Mouse (Mus musculus) CH12.LX (cell line): ENCODE results near the gene Hmgcll1. TPM values are rescaled to one million over a fixed set of nuclear protein-coding genes. Genes with fewer than 3 reads are reported as not detected.
A peak's percentile ranks its signal among the peaks of the same experiment; 100 is the strongest.

ENCODE experiments used
- DNase-seq: peaks from one replicate; pipeline ENCODE4 v3.0.0-alpha.2; 2013; ENCODE audit errors: extremely low read depth
- H3K27ac ChIP-seq: 2 replicates; pipeline ENCODE4 v1.5.1; 2012; ENCODE audit warnings: low read depth, mild to moderate bottlenecking, control low read depth, moderate library complexity; ENCODE audit not compliant: insufficient read depth
- H3K27me3 ChIP-seq: replicated peaks from 2 replicates; pipeline ENCODE3; 2012; ENCODE audit warnings: inconsistent platforms
- H3K36me3 ChIP-seq, 2 experiments: replicated peaks in 1 of 2; 2 replicates each; pipeline versions ENCODE3 to v1.6.1; 2012; ENCODE audit warnings: inconsistent platforms in 1 of 2, low read length in 1 of 2, mild to moderate bottlenecking in 1 of 2, mixed read lengths in 1 of 2, moderate library complexity in 1 of 2; ENCODE audit not compliant: control insufficient read depth in 1 of 2, insufficient read depth in 1 of 2
- H3K4me1 ChIP-seq, 2 experiments: 2 replicates each; pipeline ENCODE4 v1.6.1; 2012; ENCODE audit warnings: inconsistent platforms in 1 of 2, moderate library complexity in 1 of 2; ENCODE audit not compliant: insufficient read depth in 2 of 2, control insufficient read depth in 1 of 2
- H3K4me2 ChIP-seq: 2 replicates; pipeline ENCODE4 v1.6.1; 2012; ENCODE audit warnings: low read depth, mild to moderate bottlenecking, control low read depth; ENCODE audit not compliant: poor library complexity, insufficient read depth, severe bottlenecking
- H3K4me3 ChIP-seq, 3 experiments: fragments of 150-350 bp in 1 of 3; sonication (generic) in 1 of 3; replicated peaks in 1 of 3; 2 replicates each; pipeline versions ENCODE3 to v1.5.1; 2011 to 2012; ENCODE audit warnings: low read depth in 2 of 3, low read length in 2 of 3, mild to moderate bottlenecking in 2 of 3, moderate library complexity in 2 of 3, control low read depth in 1 of 3, improper control_type of control experiment in 1 of 3, inconsistent platforms in 1 of 3, mixed read lengths in 1 of 3; ENCODE audit not compliant: poor library complexity in 1 of 3
- H3K79me2 ChIP-seq: replicated peaks from 2 replicates; pipeline ENCODE4 v1.6.1; 2012; ENCODE audit warnings: mild to moderate bottlenecking, moderate library complexity; ENCODE audit not compliant: control insufficient read depth, poor library complexity, insufficient read depth, severe bottlenecking; ENCODE audit errors: extremely low read depth
- H3K9ac ChIP-seq: 2 replicates; pipeline ENCODE4 v1.6.1; 2012; ENCODE audit warnings: low read depth, mild to moderate bottlenecking, control low read depth, moderate library complexity; ENCODE audit not compliant: insufficient read depth
- H3K9me3 ChIP-seq: replicated peaks from 2 replicates; pipeline ENCODE3; 2012; ENCODE audit warnings: low read length, inconsistent platforms, mixed read lengths
- BHLHE40 ChIP-seq: IDR thresholded peaks from 2 replicates; pipeline ENCODE4 v1.6.1; 2011; ENCODE audit warnings: mild to moderate bottlenecking, low read depth, low read length, improper control_type of control experiment
- CTCF ChIP-seq, 2 experiments: IDR thresholded peaks in 1 of 2; conservative IDR thresholded peaks in 1 of 2; 2 replicates each; pipeline ENCODE4 v1.5.1; 2011 to 2012; ENCODE audit warnings: low read depth in 2 of 2, low read length in 2 of 2, improper control_type of control experiment in 1 of 2, inconsistent platforms in 1 of 2, mild to moderate bottlenecking in 1 of 2, moderate library complexity in 1 of 2
- EP300 ChIP-seq: IDR thresholded peaks from 2 replicates; pipeline ENCODE4 v1.6.1; 2011; ENCODE audit warnings: low read length, improper control_type of control experiment
- GABPA ChIP-seq: IDR thresholded peaks from 2 replicates; pipeline ENCODE4 v1.6.1; 2012; ENCODE audit warnings: low read depth, low read length, improper control_type of control experiment, inconsistent platforms; ENCODE audit not compliant: insufficient replicate concordance
- IRF4 ChIP-seq: IDR thresholded peaks from 2 replicates; pipeline ENCODE4 v1.6.1; 2014; ENCODE audit warnings: low read depth, mild to moderate bottlenecking, inconsistent platforms, low read length, improper control_type of control experiment
- KAT2A ChIP-seq: IDR thresholded peaks from 2 replicates; pipeline ENCODE4 v1.6.1; 2012; ENCODE audit warnings: low read length, improper control_type of control experiment, inconsistent platforms; ENCODE audit not compliant: insufficient replicate concordance
- MAFK ChIP-seq: IDR thresholded peaks from 2 replicates; pipeline ENCODE4 v1.6.1; 2011; ENCODE audit warnings: low read length, improper control_type of control experiment; ENCODE audit not compliant: insufficient replicate concordance
- MAZ ChIP-seq: IDR thresholded peaks from 2 replicates; pipeline ENCODE4 v1.6.1; 2012; ENCODE audit warnings: low read depth, mild to moderate bottlenecking, inconsistent platforms, low read length, improper control_type of control experiment, moderate library complexity
- NELFE ChIP-seq: IDR thresholded peaks from 2 replicates; pipeline ENCODE4 v1.6.1; 2011; ENCODE audit warnings: low read depth, low read length, improper control_type of control experiment
- PAX5 ChIP-seq: IDR thresholded peaks from 2 replicates; pipeline ENCODE4 v1.6.1; 2012; ENCODE audit warnings: low read length, inconsistent platforms, mixed read lengths
- RAD21 ChIP-seq: IDR thresholded peaks from 2 replicates; pipeline ENCODE4 v1.6.1; 2011; ENCODE audit warnings: low read depth, mild to moderate bottlenecking, low read length, improper control_type of control experiment, moderate library complexity
- RCOR1 ChIP-seq: conservative IDR thresholded peaks from 2 replicates; pipeline ENCODE4 v1.6.1; 2012; ENCODE audit warnings: low read depth, mild to moderate bottlenecking, inconsistent platforms, low read length, improper control_type of control experiment
- SIN3A ChIP-seq: IDR thresholded peaks from 2 replicates; pipeline ENCODE4 v1.6.1; 2012; ENCODE audit warnings: low read length, improper control_type of control experiment, inconsistent platforms
- UBTF ChIP-seq: IDR thresholded peaks from 2 replicates; pipeline ENCODE4 v1.6.1; 2012; ENCODE audit warnings: low read depth, mild to moderate bottlenecking, inconsistent platforms, low read length, improper control_type of control experiment, moderate library complexity
- USF1 ChIP-seq: IDR thresholded peaks from 2 replicates; pipeline ENCODE4 v1.6.1; 2014; ENCODE audit warnings: low read depth, mild to moderate bottlenecking, inconsistent platforms, low read length, improper control_type of control experiment
- USF2 ChIP-seq: conservative IDR thresholded peaks from 2 replicates; pipeline ENCODE4 v1.6.1; 2011; ENCODE audit warnings: low read depth, low read length, improper control_type of control experiment
- ZKSCAN1 ChIP-seq: IDR thresholded peaks from 2 replicates; pipeline ENCODE4 v1.6.1; 2012; ENCODE audit warnings: low read depth, inconsistent platforms, low read length, improper control_type of control experiment, borderline replicate concordance
- ZMIZ1 ChIP-seq: IDR thresholded peaks from 2 replicates; pipeline ENCODE4 v1.6.1; 2012; ENCODE audit warnings: low read depth, mild to moderate bottlenecking, inconsistent platforms, low read length, improper control_type of control experiment
- dilution Hi-C: fragments of 300-500 bp; cut with MboI; formaldehyde crosslinking; loops from 2 replicates; pipeline ENCODE4 v1.14.3; 2020; ENCODE audit warnings: low sequenced_read_pairs; ENCODE audit not compliant: extremely low pct_unique_long_range_greater_than_20kb, extremely low pct_ligation_motif_present
- in situ Hi-C: fragments of 300-500 bp; cut with MboI; formaldehyde crosslinking; loops from 3 replicates; pipeline ENCODE4 v1.14.3; 2019; ENCODE audit warnings: low sequenced_read_pairs, low pct_ligation_motif_present, low pct_unique_long_range_greater_than_20kb, mixed read lengths
- polyA plus RNA-seq: library from polyadenylated mRNA; unstranded; fragments of >175 nt; gene quantifications from 2 replicates; pipeline ENCODE4 v1.2.1, GENCODE M21; 2012; ENCODE audit warnings: low read depth; ENCODE audit not compliant: insufficient read length
- total RNA-seq, 2 experiments: library from RNA; depleted of rRNA; stranded (reverse); fragments of 300-350 nt in 1 of 2; fragments of >200 nt in 1 of 2; gene quantifications; 2 replicates each; pipeline ENCODE4 v1.2.3; 2012 to 2014

Gene Hmgcll1
- total and polyA plus RNA-seq, 3 experiments = 0.08 to 0.12 TPM; not detected in 1

- no peaks in the 10 kb centered on the region for H3K36me3 ChIP-seq
- no peak for DNase-seq
- H3K9ac ChIP-seq = no peak overlapping the region
- no peaks in the 10 kb centered on the region for H3K27me3 ChIP-seq
- no peak for TF ChIP-seq GABPA
- no peak for TF ChIP-seq CTCF (conservative IDR thresholded peaks at IDR 0.05 in 1 of 2, IDR thresholded peaks at IDR 0.05 in 1 of 2; ENCODE audit: low read depth in 2 of 2, low read length in 2 of 2)
- H3K9me3 ChIP-seq = no peaks in the 10 kb centered on the region
- in situ Hi-C loops = loop anchor here (25.0 kb wide), 1 partner anchor 376 kb away; no protein-coding TSS in a partner anchor
- no peak overlapping the region for H3K4me3 ChIP-seq
- no peak overlapping the region for H3K4me2 ChIP-seq
- dilution Hi-C loops = no loop called here
- no peak overlapping the region for H3K27ac ChIP-seq
- no peaks in the 10 kb centered on the region for H3K79me2 ChIP-seq
- H3K4me1 ChIP-seq = no peaks in the 10 kb centered on the region
Observed at GRCm38 (mm10) chr9:76138378-76139109, 123.9 kb downstream of the Hmgcll1 start.

GRCm38 (mm10) chr9:76145593-76145992 lies 130.9 kb downstream of the Hmgcll1 start:
- H3K79me2 ChIP-seq = no peaks in the 10 kb centered on the region
- H3K27me3 ChIP-seq = no peaks in the 10 kb centered on the region
- H3K4me1 ChIP-seq = no peaks in the 10 kb centered on the region
- no peak overlapping the region for H3K4me2 ChIP-seq
- no peaks in the 10 kb centered on the region for H3K9me3 ChIP-seq
- dilution Hi-C loops = no loop called here
- H3K4me3 ChIP-seq = no peak overlapping the region
- no peaks in the 10 kb centered on the region for H3K36me3 ChIP-seq
- TF ChIP-seq USF1 (no peak), MAFK (peak; percentile 88)
- no peak overlapping the region for H3K9ac ChIP-seq
- H3K27ac ChIP-seq = no peak overlapping the region
- in situ Hi-C loops = loop anchor here (25.0 kb wide), 1 partner anchor 383 kb away; no protein-coding TSS in a partner anchor
- no peak for DNase-seq

GRCm38 (mm10) chr9:76162446-76162845 lies 147.8 kb downstream of the Hmgcll1 start:
- in situ Hi-C loops = no loop called here
- Histone ChIP-seq H3K36me3 (no peaks in the 10 kb centered on the region), H3K4me1 (no peaks in the 10 kb centered on the region), H3K27ac (no peak overlapping the region), H3K79me2 (no peaks in the 10 kb centered on the region)
- TF ChIP-seq BHLHE40 = no peak
- TF ChIP-seq PAX5 = no peak
- TF ChIP-seq, all 38 proteins: peak for 0
- Histone ChIP-seq H3K9me3 (no peaks in the 10 kb centered on the region), H3K27me3 (no peaks in the 10 kb centered on the region), H3K9ac (no peak overlapping the region), H3K4me2 (no peak overlapping the region), H3K4me3 (no peak overlapping the region)
- no peak for DNase-seq
- dilution Hi-C loops = no loop called here

- H3K9ac ChIP-seq = no peak overlapping the region
- no peaks in the 10 kb centered on the region for H3K79me2 ChIP-seq
- TF ChIP-seq ZMIZ1 (no peak), UBTF (no peak), MAZ (no peak), SIN3A (no peak), RAD21 (peak; percentile 41), MAFK (no peak), KAT2A (no peak), CTCF (conservative IDR thresholded peaks at IDR 0.05 in 1 of 2, IDR thresholded peaks at IDR 0.05 in 1 of 2; ENCODE audit: low read depth in 2 of 2, low read length in 2 of 2) (peak; percentile 19 to 46; a peak in 3 of 4 replicates), USF2 (no peak), EP300 (no peak), NELFE (no peak), RCOR1 (no peak), ZKSCAN1 (no peak), IRF4 (no peak)
Observed at GRCm38 (mm10) chr9:76168355-76168754, 153.7 kb downstream of the Hmgcll1 start.

More at GRCm38 (mm10) chr9:76168355-76168754, 153.7 kb downstream of the Hmgcll1 start:
- Histone ChIP-seq H3K9me3 (no peaks in the 10 kb centered on the region), H3K36me3 (no peaks in the 10 kb centered on the region), H3K4me2 (no peak overlapping the region), H3K27me3 (no peaks in the 10 kb centered on the region), H3K4me3 (no peak overlapping the region), H3K27ac (no peak overlapping the region), H3K4me1 (no peaks in the 10 kb centered on the region)
- in situ Hi-C loops = no loop called here
- dilution Hi-C loops = no loop called here
- DNase-seq = peak; percentile 11
